Mouse (Mus musculus) neural tube, embryonic 11.5 days (tissue): ENCODE results near the gene Resp18. TPM values are rescaled to one million over a fixed set of nuclear protein-coding genes. Genes with fewer than 3 reads are reported as not detected.
"Not testable (repeated sequence)": the region's sequence is repeated elsewhere in the genome, so short reads cannot be mapped to it uniquely, and the experiment has no call there.

Experiments used
- ATAC-seq: fragments of 200-750 bp; cut with Nextera tagmentation; 2 replicates; pipeline ENCODE4 v1.8.0; 2017; ENCODE audit warnings: moderate number of reproducible peaks, mild to moderate bottlenecking, moderate TSS enrichment, moderate library complexity; ENCODE audit not compliant: insufficient read depth, low FRiP score, low TSS enrichment
- DNase-seq: peaks from one replicate; pipeline ENCODE4 v3.0.0-alpha.2; 2015; ENCODE audit warnings: low spot score
- H3K27ac ChIP-seq: fragments of 300-500 bp; sonication (generic); 2 replicates; pipeline ENCODE4 v1.5.1; 2014; ENCODE audit warnings: low read depth, mild to moderate bottlenecking, low read length
- H3K27me3 ChIP-seq: fragments of 300-500 bp; sonication (generic); 2 replicates; pipeline ENCODE4 v1.6.1; 2014; ENCODE audit warnings: mild to moderate bottlenecking, low read length, mixed read lengths; ENCODE audit not compliant: control insufficient read depth, insufficient read depth
- H3K36me3 ChIP-seq: fragments of 300-500 bp; sonication (generic); 2 replicates; pipeline ENCODE4 v1.6.1; 2014; ENCODE audit warnings: mild to moderate bottlenecking, low read length, moderate library complexity, mixed read lengths; ENCODE audit not compliant: control insufficient read depth, insufficient read depth
- H3K4me1 ChIP-seq: fragments of 300-500 bp; sonication (generic); 2 replicates; pipeline ENCODE4 v1.6.1; 2014; ENCODE audit warnings: low read length, mixed read lengths; ENCODE audit not compliant: control insufficient read depth, insufficient read depth
- H3K4me2 ChIP-seq: fragments of 300-500 bp; sonication (generic); 2 replicates; pipeline ENCODE4 v1.6.1; 2014; ENCODE audit warnings: low read depth, mild to moderate bottlenecking, moderate library complexity
- H3K4me3 ChIP-seq: fragments of 300-500 bp; sonication (generic); 2 replicates; pipeline ENCODE4 v1.5.1; 2014; ENCODE audit warnings: low read depth, low read length
- H3K9ac ChIP-seq: fragments of 300-500 bp; sonication (generic); 2 replicates; pipeline ENCODE4 v1.6.1; 2014; ENCODE audit warnings: mild to moderate bottlenecking, low read length
- H3K9me3 ChIP-seq: fragments of 300-500 bp; sonication (generic); 2 replicates; pipeline ENCODE4 v1.6.1; 2016; ENCODE audit warnings: low read length; ENCODE audit not compliant: control insufficient read depth
- WGBS: fragments of 180-500 bp; shearing (Covaris S2); extraction: QIAGEN DNeasy Blood & Tissue Kit; methylation state at CpG from one replicate; pipeline ENCODE4 v1.1.7; 2014; 5-methylcytosine and 5-hydroxymethylcytosine counted together
- polyA plus RNA-seq: library from polyadenylated mRNA; unstranded; fragments of >200 nt; fragmentation: Nextera tagmentation; extraction: Ambion mirVana; gene quantifications from 2 replicates; pipeline ENCODE4 v1.2.1, GENCODE M21; 2014

The Resp18 gene
- polyA plus RNA-seq, 1 experiment from 2014 or later, result 35.0 TPM

GRCm38 (mm10) chr1:75247071-75247930 lies 30.9 kb downstream of the Resp18 start:
- DNase-seq (no peak), ATAC-seq (no peak)
- Histone ChIP-seq H3K27me3 (no peaks in the 10 kb centered on the region), H3K4me3 (no peak overlapping the region), H3K4me2 (no peak overlapping the region), H3K27ac (no peak overlapping the region), H3K36me3 (no peaks in the 10 kb centered on the region), H3K9me3 (no peaks in the 10 kb centered on the region), H3K4me1 (peaks cover 2% of the 10 kb centered on the region; the same call in 1 of the 2 replicates), H3K9ac (no peak overlapping the region)
- 83% methylated on average over 16 of the region's 16 CpGs for WGBS

- Histone ChIP-seq H3K4me2 (no peak overlapping the region), H3K4me3 (no peak overlapping the region), H3K27ac (no peak overlapping the region), H3K4me1 (no peaks in the 10 kb centered on the region), H3K9me3 (no peaks in the 10 kb centered on the region), H3K9ac (no peak overlapping the region), H3K27me3 (no peaks in the 10 kb centered on the region), H3K36me3 (no peaks in the 10 kb centered on the region)
- DNase-seq, result peak; percentile 62
- ATAC-seq, result peak; percentile 46; the same call in 1 of the 2 replicates
- 14% methylated on average over 4 of the region's 4 CpGs for WGBS
These were observed 33.4 kb downstream of the Resp18 start for GRCm38 (mm10) chr1:75244836-75245235.

GRCm38 (mm10) chr1:75244175-75244826 lies 33.9 kb downstream of the Resp18 start:
- DNase-seq, result no peak
- Histone ChIP-seq H3K4me2 (no peak overlapping the region), H3K27me3 (no peaks in the 10 kb centered on the region), H3K4me3 (no peak overlapping the region), H3K9me3 (no peaks in the 10 kb centered on the region), H3K27ac (no peak overlapping the region), H3K36me3 (no peaks in the 10 kb centered on the region), H3K9ac (no peak overlapping the region), H3K4me1 (no peaks in the 10 kb centered on the region)
- 84% methylated on average over 12 of the region's 12 CpGs for WGBS
- ATAC-seq, result 0 out of 2 replicates have a peak, but pooled peaks have one; percentile 11

GRCm38 (mm10) chr1:75243411-75243810 lies 34.8 kb downstream of the Resp18 start:
- DNase-seq, result no peak
- Histone ChIP-seq H3K9me3 (no peaks in the 10 kb centered on the region), H3K9ac (no peak overlapping the region), H3K36me3 (no peaks in the 10 kb centered on the region), H3K4me1 (no peaks in the 10 kb centered on the region), H3K4me3 (no peak overlapping the region), H3K27me3 (no peaks in the 10 kb centered on the region), H3K4me2 (no peak overlapping the region), H3K27ac (no peak overlapping the region)
- ATAC-seq, result no peak
- WGBS, result 92% methylated on average over 14 of the region's 14 CpGs

- H3K36me3 ChIP-seq, result no peaks in the 10 kb centered on the region
- H3K4me2 ChIP-seq, result no peak overlapping the region
- no peaks in the 10 kb centered on the region for H3K27me3 ChIP-seq
- H3K9me3 ChIP-seq, result no peaks in the 10 kb centered on the region
- DNase-seq (no peak), ATAC-seq (no peak)
- H3K4me3 ChIP-seq, result no peak overlapping the region
- no peak overlapping the region for H3K27ac ChIP-seq
- H3K4me1 ChIP-seq, result no peaks in the 10 kb centered on the region
- 86% methylated on average over 10 of the region's 10 CpGs for WGBS
- no peak overlapping the region for H3K9ac ChIP-seq
These were observed 38.6 kb downstream of the Resp18 start for GRCm38 (mm10) chr1:75239591-75239990.

- peak within 1 kb of the TSS; percentile 76 for H3K27ac ChIP-seq
- H3K4me3 ChIP-seq, result peak within 1 kb of the TSS; percentile 51
- peak within 1 kb of the TSS; percentile 69 for H3K4me2 ChIP-seq
- H3K27me3 ChIP-seq, result no peaks in the 10 kb centered on the region
- H3K9me3 ChIP-seq, result no peaks in the 10 kb centered on the region
- WGBS, result under 1% methylated on average over 49 of the region's 64 CpGs
- peak; percentile 81 for ATAC-seq
- peak; percentile 77 for DNase-seq
- peak within 1 kb of the TSS; percentile 61 for H3K9ac ChIP-seq
- no peaks in the 10 kb centered on the region for H3K36me3 ChIP-seq
- H3K4me1 ChIP-seq, result no peaks in the 10 kb centered on the region
These were observed 41.8 kb downstream of the Resp18 start, which contains the start of gene Dnajb2 for GRCm38 (mm10) chr1:75236117-75237050. Gene Dnajb2 (plus strand): TSS chr1:75236406.

GRCm38 (mm10) chr1:75234606-75235005 lies 43.6 kb downstream of the Resp18 start:
- H3K9me3 ChIP-seq, result no peaks in the 10 kb centered on the region
- ATAC-seq (no peak; the same call in 1 of the 2 replicates), DNase-seq (peak; percentile 53)
- H3K36me3 ChIP-seq, result no peaks in the 10 kb centered on the region
- H3K9ac ChIP-seq, result no peak overlapping the region
- no peaks in the 10 kb centered on the region for H3K4me1 ChIP-seq
- no peak overlapping the region for H3K4me3 ChIP-seq
- H3K4me2 ChIP-seq, result no peak overlapping the region
- no peak overlapping the region for H3K27ac ChIP-seq
- no peaks in the 10 kb centered on the region for H3K27me3 ChIP-seq
- WGBS, result 3% methylated on average over 8 of the region's 8 CpGs

- not testable (repeated sequence) for H3K36me3 ChIP-seq, H3K9ac ChIP-seq, H3K27ac ChIP-seq, H3K27me3 ChIP-seq, DNase-seq, H3K4me3 ChIP-seq, H3K9me3 ChIP-seq, H3K4me1 ChIP-seq, H3K4me2 ChIP-seq, ATAC-seq
- WGBS, result 58% methylated on average over 4 of the region's 4 CpGs
These were observed 45.7 kb downstream of the Resp18 start for GRCm38 (mm10) chr1:75232489-75232888.
